Mouse (Mus musculus): ENCODE measurements at regions not wholly inside any gene's neighbourhood (a gene's known extent, or its start where the extent isn't known, plus 50 kb on each side); places are given as distances from the start of the nearest gene placed in this dataset.

GRCm38 (mm10) chr16:75285811-75286210, 300.1 kb downstream of the Lipi start:
- DNase-seq (ENCODE audit: low spot score) = no peak
- Histone ChIP-seq H3K4me3 (no peak overlapping the region), H3K4me1 (no peaks in the 10 kb centered on the region), H3K36me3 (no peaks in the 10 kb centered on the region), H3K9me3 (replicated peaks) (no peaks in the 10 kb centered on the region), H3K27me3 (ENCODE audit: low read depth, poor library complexity, severe bottlenecking) (no peaks in the 10 kb centered on the region), H3K27ac (replicated peaks) (no peak overlapping the region)
- 92% methylated on average over 2 of the region's 2 CpGs for WGBS

DNA sequence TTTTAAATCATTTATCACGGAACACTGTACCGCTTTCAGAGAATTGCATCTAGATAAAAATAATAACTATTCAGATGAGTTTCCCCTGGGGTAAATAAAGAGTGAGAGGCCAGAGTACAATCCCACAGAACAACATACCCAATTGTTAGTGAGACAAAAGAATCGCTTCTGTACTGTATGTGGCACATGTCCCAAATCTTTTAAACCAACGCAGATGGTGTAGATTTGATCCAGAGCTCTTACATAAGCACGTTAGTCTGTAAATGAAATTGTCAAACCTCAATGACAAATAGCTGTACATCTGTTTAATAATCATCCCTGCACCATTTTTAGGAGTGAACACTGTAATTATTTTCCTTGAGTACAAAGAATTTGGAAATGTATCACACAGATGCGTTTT, 322.0 kb downstream of the Lipi start:
- Histone ChIP-seq H3K4me1 (no peaks in the 10 kb centered on the region), H3K36me3 (no peaks in the 10 kb centered on the region), H3K9me3 (replicated peaks) (no peaks in the 10 kb centered on the region), H3K27ac (replicated peaks) (no peak overlapping the region), H3K27me3 (ENCODE audit: low read depth, poor library complexity, severe bottlenecking) (no peaks in the 10 kb centered on the region), H3K4me3 (no peak overlapping the region)
- DNase-seq (ENCODE audit: low spot score) = no peak
- WGBS = 92% methylated on average over 6 of the region's 6 CpGs

DNA sequence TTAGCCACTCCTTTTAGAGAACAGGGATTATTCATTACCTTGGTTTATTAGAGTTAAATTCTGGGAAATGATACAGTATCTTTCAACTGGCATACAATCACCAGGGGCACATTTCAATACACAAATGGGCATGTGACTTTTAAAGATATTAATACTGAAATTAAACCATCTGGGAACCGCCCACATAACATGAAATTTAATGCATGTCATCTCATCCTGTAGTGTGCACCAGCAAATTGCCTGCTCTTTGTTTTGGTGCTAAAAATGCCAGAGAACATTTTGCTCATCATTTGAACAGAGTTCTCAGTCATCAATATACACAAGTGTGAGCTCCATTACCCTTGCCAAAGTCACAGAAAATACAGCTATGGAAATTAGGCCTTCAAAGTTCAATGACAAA, 330.9 kb downstream of the Lipi start:
- no peak for DNase-seq (ENCODE audit: low spot score)
- no peak overlapping the region for H3K27ac ChIP-seq (replicated peaks)
- 86% methylated on average over 1 of the region's 1 CpGs for WGBS
- no peaks in the 10 kb centered on the region for H3K36me3 ChIP-seq
- H3K9me3 ChIP-seq (replicated peaks) = no peaks in the 10 kb centered on the region
- no peaks in the 10 kb centered on the region for H3K27me3 ChIP-seq (ENCODE audit: low read depth, poor library complexity, severe bottlenecking)
- H3K4me1 ChIP-seq = no peaks in the 10 kb centered on the region
- H3K4me3 ChIP-seq = no peak overlapping the region

DNA sequence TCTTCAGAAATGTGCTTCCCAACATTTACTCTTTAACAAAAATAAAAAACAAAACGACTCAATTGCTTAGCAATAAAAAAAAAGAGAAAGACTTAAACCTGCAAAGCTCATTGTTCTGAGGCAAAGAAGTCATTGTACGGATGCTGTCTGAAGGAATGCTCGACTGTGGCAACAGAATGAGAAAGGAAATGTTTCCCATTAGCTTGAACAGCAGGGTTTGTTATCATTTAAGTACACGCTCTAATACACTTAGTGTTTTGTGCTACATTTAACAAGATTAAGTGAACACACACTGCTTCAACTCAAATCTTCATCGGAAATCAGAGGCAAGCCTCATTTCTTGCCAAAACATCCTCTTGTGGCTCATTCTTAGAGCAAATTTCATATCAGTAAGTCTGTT, 336.7 kb downstream of the Lipi start:
- DNase-seq (ENCODE audit: low spot score) = no peak
- no peak overlapping the region for H3K4me3 ChIP-seq
- no peaks in the 10 kb centered on the region for H3K9me3 ChIP-seq (replicated peaks)
- H3K36me3 ChIP-seq = no peaks in the 10 kb centered on the region
- H3K4me1 ChIP-seq = no peaks in the 10 kb centered on the region
- no peak overlapping the region for H3K27ac ChIP-seq (replicated peaks)
- no peaks in the 10 kb centered on the region for H3K27me3 ChIP-seq (ENCODE audit: low read depth, poor library complexity, severe bottlenecking)
- 20% methylated on average over 5 of the region's 5 CpGs for WGBS

- H3K4me1 ChIP-seq = no peaks in the 10 kb centered on the region
- no peaks in the 10 kb centered on the region for H3K27me3 ChIP-seq (ENCODE audit: low read depth, poor library complexity, severe bottlenecking)
- no peaks in the 10 kb centered on the region for H3K36me3 ChIP-seq
- H3K9me3 ChIP-seq (replicated peaks) = no peaks in the 10 kb centered on the region
- H3K27ac ChIP-seq (replicated peaks) = no peak overlapping the region
- no peak for DNase-seq (ENCODE audit: low spot score)
- H3K4me3 ChIP-seq = no peak overlapping the region
- WGBS = 90% methylated on average over 2 of the region's 2 CpGs
Measured at GRCm38 (mm10) chr16:75240383-75240782, 345.5 kb downstream of the Lipi start.

GRCm38 (mm10) chr16:75232133-75232532, 353.7 kb downstream of the Lipi start:
- H3K27ac ChIP-seq (replicated peaks) = no peak overlapping the region
- WGBS = 95% methylated on average over 1 of the region's 1 CpGs
- no peaks in the 10 kb centered on the region for H3K36me3 ChIP-seq
- no peaks in the 10 kb centered on the region for H3K27me3 ChIP-seq (ENCODE audit: low read depth, poor library complexity, severe bottlenecking)
- H3K4me3 ChIP-seq = no peak overlapping the region
- H3K4me1 ChIP-seq = no peaks in the 10 kb centered on the region
- H3K9me3 ChIP-seq (replicated peaks) = no peaks in the 10 kb centered on the region
- DNase-seq (ENCODE audit: low spot score) = no peak

DNA sequence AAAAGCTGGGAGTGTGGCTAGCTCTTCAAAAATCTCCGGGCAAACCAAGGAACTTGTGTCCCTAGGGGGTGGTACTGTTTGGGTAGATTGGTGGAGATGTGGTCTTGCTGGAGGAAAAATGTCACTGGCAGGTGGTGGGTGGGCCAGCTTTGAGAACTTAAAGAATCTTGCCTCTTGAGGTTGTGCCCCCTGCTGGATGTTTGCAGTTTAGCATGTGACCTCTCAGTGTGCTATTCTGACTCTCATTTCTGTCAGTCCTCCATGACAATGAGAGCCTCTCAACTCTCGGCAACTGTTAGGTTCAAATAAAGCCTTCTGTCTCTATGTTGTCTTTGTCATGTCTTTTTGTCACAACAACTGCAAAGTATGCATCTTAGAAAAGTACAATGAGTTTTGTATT, 392.5 kb downstream of the Lipi start:
- no peaks in the 10 kb centered on the region for H3K9me3 ChIP-seq (replicated peaks)
- no peak overlapping the region for H3K27ac ChIP-seq (replicated peaks)
- 56% methylated on average over 2 of the region's 2 CpGs for WGBS
- no peak overlapping the region for H3K4me3 ChIP-seq
- no peak for DNase-seq (ENCODE audit: low spot score)
- H3K27me3 ChIP-seq (ENCODE audit: low read depth, poor library complexity, severe bottlenecking) = no peaks in the 10 kb centered on the region
- H3K4me1 ChIP-seq = no peaks in the 10 kb centered on the region
- no peaks in the 10 kb centered on the region for H3K36me3 ChIP-seq

DNA sequence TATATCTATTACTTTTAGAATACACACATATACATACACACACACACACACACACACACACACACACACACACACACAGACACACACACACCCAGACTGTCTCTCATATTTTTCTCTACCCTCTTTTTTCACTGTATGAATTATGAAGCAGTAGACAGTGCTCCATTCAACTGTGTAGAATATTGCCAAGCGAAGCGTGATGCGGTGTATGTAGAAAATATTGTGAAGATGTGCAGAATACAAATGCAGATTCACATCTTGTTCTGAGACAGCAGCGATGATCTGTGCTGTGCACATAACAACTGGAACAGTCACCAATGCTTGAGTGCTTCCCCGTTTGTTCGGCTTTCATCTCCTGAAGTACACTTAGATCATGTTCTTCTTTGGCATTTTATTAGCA, 395.5 kb downstream of the Lipi start:
- Histone ChIP-seq H3K4me1 (no peaks in the 10 kb centered on the region), H3K27ac (replicated peaks) (no peak overlapping the region), H3K4me3 (no peak overlapping the region), H3K36me3 (no peaks in the 10 kb centered on the region), H3K27me3 (ENCODE audit: low read depth, poor library complexity, severe bottlenecking) (no peaks in the 10 kb centered on the region), H3K9me3 (replicated peaks) (no peaks in the 10 kb centered on the region)
- 94% methylated on average over 6 of the region's 6 CpGs for WGBS
- no peak for DNase-seq (ENCODE audit: low spot score)

DNA sequence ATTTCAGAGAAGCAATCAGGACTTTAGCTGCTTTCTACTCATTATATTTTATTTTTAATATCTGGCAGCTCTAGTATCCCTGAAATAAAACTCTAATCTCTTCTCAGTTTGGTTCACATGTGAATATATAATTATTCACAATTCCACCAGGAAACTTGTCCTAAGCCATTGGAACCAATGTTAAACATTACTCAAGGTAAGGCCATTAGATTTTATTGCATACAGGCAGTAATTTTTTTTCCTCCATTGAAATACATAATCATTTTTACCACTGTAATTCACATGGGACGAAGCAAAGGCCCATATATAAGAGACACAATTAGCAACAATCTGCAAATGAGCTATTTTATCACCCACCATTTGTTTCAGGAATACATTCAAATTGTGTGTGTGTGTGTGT, 419.8 kb downstream of the Lipi start:
- DNase-seq (ENCODE audit: low spot score) = no peak
- WGBS = 87% methylated on average over 1 of the region's 1 CpGs
- Histone ChIP-seq H3K27ac (replicated peaks) (no peak overlapping the region), H3K4me1 (no peaks in the 10 kb centered on the region), H3K36me3 (no peaks in the 10 kb centered on the region), H3K4me3 (no peak overlapping the region), H3K27me3 (ENCODE audit: low read depth, poor library complexity, severe bottlenecking) (no peaks in the 10 kb centered on the region), H3K9me3 (replicated peaks) (no peaks in the 10 kb centered on the region)

DNA sequence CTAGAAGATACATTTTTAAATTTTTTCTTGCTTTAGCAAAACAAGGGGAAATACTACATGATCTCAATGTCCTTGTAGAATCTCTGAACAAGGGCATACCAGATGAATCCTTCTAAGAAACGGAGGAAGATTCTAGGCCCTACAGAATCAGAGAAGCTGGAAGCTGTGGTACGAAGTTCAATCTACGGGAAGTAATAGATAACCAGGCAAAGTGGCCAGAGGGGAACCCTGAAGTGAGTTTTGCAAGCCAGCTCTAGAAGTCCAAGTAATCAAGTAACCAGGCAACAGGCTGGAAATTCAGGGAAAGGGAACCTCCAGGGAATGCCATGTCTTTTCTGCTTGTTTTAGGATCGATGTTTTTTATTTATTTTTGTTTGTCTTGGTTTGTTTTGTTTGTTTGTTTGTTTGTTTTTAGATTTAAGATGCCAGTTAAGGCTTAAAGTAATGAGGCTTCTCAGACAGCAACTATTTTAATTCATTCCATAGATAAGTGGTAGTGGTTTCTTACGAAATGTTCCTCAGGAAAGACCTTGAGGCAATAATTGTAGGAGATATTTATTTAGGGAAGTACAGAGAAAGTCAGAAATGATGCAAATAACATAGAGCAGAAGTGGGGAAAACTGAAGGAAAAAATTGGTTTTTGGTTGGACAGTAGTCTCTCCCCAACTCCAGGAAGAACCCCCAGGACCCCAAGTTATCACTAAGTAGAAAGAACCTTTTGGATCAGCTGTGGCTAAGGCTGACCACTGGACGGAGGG, 420.7 kb downstream of the Lipi start:
- WGBS = 79% methylated on average over 6 of the region's 6 CpGs
- Histone ChIP-seq H3K27ac (replicated peaks) (no peak overlapping the region), H3K9me3 (replicated peaks) (no peaks in the 10 kb centered on the region), H3K27me3 (ENCODE audit: low read depth, poor library complexity, severe bottlenecking) (no peaks in the 10 kb centered on the region), H3K4me3 (no peak overlapping the region), H3K36me3 (no peaks in the 10 kb centered on the region), H3K4me1 (no peaks in the 10 kb centered on the region)
- no peak for DNase-seq (ENCODE audit: low spot score)

GRCm38 (mm10) chr16:75159740-75160139, 426.1 kb downstream of the Lipi start:
- no peaks in the 10 kb centered on the region for H3K36me3 ChIP-seq
- H3K27me3 ChIP-seq (ENCODE audit: low read depth, poor library complexity, severe bottlenecking) = no peaks in the 10 kb centered on the region
- H3K4me1 ChIP-seq = no peaks in the 10 kb centered on the region
- no peak overlapping the region for H3K27ac ChIP-seq (replicated peaks)
- DNase-seq (ENCODE audit: low spot score) = no peak
- 90% methylated on average over 2 of the region's 2 CpGs for WGBS
- no peaks in the 10 kb centered on the region for H3K9me3 ChIP-seq (replicated peaks)
- H3K4me3 ChIP-seq = no peak overlapping the region

GRCm38 (mm10) chr16:75155441-75156038, 430.3 kb downstream of the Lipi start:
- 93% methylated on average over 5 of the region's 5 CpGs for WGBS
- no peak for DNase-seq (ENCODE audit: low spot score)
- Histone ChIP-seq H3K4me3 (no peak overlapping the region), H3K36me3 (no peaks in the 10 kb centered on the region), H3K9me3 (replicated peaks) (no peaks in the 10 kb centered on the region), H3K27ac (replicated peaks) (no peak overlapping the region), H3K4me1 (no peaks in the 10 kb centered on the region), H3K27me3 (ENCODE audit: low read depth, poor library complexity, severe bottlenecking) (no peaks in the 10 kb centered on the region)

Measured in midbrain, embryonic 10.5 days (tissue).